Mouse (Mus musculus) testis, adult 2 months (tissue): ENCODE data around the gene Lrcol1.

Experiments used
- CTCF ChIP-seq: fragments of 200-500 bp; IDR thresholded peaks from 2 replicates; pipeline ENCODE4 v1.5.1; 2012; ENCODE audit warnings: low read depth, mild to moderate bottlenecking, inconsistent platforms, low read length, moderate library complexity; ENCODE audit not compliant: control insufficient read depth, insufficient read depth, insufficient replicate concordance
- POLR2A ChIP-seq: fragments of 200-500 bp; IDR thresholded peaks from 2 replicates; pipeline ENCODE4 v1.6.1; 2012; ENCODE audit warnings: low read depth, mild to moderate bottlenecking, inconsistent platforms, low read length, moderate library complexity; ENCODE audit not compliant: control insufficient read depth

GRCm38 (mm10) chr5:110386371-110387330, 42.1 kb downstream of the Lrcol1 start:
- no peak for TF ChIP-seq POLR2A
- TF ChIP-seq CTCF: no peak
